Mouse (Mus musculus) ES-E14 (cell line): ENCODE results near the gene Dnah6.

ENCODE experiments used
- MAFK ChIP-seq: IDR thresholded peaks from 2 replicates; pipeline ENCODE4 v1.6.1; 2014; ENCODE audit warnings: mild to moderate bottlenecking, low read depth, low read length, inconsistent platforms; ENCODE audit not compliant: insufficient read depth
- ZC3H11A ChIP-seq: IDR thresholded peaks from 2 replicates; pipeline ENCODE4 v1.6.1; 2012; ENCODE audit warnings: low read depth, mild to moderate bottlenecking, inconsistent platforms, low read length, borderline replicate concordance

DNA sequence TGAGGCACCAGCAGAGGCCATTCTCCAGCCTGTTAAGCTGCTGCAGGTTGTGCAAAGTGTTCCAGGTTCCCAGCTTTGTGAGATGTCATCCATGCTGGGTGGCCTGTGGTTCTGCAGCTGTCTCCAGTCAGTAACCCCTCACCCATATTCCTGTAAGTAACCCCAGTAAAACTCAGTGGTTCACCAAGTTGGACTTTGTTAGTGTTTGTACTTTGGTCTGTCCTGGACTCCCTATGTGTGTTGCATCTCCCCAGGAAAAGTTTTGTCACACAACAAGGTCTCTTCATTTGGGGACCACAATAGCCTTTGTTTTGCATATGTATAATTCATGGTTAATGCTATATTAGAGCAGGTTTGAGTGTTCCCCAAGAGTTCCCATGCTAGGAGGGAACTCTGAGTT is 30.9 kb upstream of the Dnah6 start:
- TF ChIP-seq MAFK (no peak), ZC3H11A (no peak)
